Mouse (Mus musculus) adrenal gland, adult (tissue): ENCODE results near the gene Abca7.
A peak's percentile ranks its signal among the peaks of the same experiment; 100 is the strongest.
"Not testable (repeated sequence)": the region's sequence is repeated elsewhere in the genome, so short reads cannot be mapped to it uniquely, and the experiment has no call there.

Source experiments
- DNase-seq, 2 experiments: peaks; one replicate each; pipeline ENCODE4 v3.0.0; 2022 to 2023; ENCODE audit warnings: low spot score in 1 of 2; ENCODE audit not compliant: inconsistent age in 2 of 2

Gene Abca7

DNA sequence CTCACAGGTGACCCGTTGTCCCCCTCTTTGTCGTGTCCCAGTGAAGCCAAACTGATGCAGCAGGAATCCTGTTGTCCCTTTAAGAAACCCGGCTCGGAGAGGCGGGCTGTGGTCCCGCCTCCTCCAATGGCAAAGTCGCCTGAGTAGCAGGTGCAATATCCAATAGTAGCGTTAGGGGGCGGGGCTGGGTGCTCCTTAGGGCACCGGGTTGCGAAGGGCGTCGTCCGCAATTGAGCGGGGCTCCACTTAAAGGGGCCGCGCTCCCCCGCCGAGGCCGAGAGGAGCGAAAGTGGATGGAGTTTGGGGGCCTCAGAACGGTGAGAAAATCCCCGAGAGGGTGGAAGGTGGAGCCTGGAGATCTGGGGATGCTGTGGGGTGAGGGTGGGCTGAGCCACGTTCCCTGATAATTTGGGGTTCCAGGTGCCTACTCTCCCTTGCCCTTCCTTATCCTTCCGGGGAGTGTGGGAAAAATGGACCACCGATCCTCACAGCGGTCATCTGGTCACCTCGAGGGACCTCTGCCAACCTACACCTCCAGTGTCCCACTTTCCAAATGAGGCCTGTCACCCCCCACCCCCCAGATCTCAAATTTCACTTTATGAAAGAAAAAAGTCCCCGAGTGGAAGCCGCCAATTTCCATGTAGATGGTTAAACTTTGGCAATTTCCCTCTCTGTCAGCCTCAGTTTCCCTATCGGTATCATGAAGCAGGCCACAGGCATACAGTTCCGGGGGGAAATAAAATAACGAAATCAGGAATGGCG lies at the start of gene Abca7:
TSS of gene Abca7 (plus strand) at position 223 of the 762 bp plus-strand sequence.
- DNase-seq, result peak; percentile 96 to 99

DNA sequence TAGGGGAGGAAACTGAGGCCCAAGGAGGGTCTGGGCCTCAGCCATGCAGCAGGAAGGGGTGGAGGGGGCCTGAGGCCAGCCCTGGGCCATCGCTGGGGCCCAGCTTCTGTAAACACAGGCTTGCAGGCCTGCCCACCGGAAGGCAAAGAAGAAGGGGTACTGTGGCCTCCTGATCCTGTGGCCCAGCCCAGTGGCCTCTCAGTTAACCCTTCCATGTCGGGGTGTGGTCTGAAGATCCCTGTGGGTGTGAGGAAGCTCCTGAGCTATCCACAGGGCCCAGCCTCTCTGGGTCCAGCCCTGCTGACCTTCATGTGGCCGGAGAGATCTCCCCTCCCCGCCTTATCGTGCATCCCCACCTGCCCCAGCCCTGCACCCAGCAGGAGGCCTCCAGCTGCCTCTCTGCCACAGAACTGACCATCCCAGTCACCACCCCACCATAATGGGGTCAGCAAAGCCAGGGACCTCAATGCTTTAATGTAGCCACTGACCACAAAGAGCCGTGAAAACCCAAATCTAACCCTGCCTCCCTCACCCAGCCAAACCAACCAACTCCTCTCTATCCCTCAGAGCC lies 49.5 kb upstream of the Abca7 start:
- DNase-seq, result no peak

DNA sequence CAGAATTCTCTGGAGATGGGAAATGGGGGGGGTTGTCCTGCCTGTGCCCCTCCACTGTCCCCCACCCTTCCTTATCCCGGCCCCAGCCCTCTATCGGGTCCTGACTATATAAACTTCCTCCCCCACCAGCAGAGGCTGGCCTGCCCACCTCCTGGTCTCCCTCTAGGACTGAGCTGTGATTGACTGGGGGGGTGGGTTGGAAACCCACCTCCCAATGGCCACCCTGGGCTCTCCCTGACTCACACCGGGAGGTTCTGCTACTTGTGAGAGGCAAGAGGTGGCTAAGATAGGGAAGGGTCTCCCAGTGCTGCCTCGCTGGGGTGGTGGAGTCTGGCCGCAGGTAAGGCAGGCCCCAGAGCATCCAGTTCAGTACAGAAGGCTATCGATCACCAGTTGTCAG lies 48.8 kb upstream of the Abca7 start:
- DNase-seq, result no peak

DNA sequence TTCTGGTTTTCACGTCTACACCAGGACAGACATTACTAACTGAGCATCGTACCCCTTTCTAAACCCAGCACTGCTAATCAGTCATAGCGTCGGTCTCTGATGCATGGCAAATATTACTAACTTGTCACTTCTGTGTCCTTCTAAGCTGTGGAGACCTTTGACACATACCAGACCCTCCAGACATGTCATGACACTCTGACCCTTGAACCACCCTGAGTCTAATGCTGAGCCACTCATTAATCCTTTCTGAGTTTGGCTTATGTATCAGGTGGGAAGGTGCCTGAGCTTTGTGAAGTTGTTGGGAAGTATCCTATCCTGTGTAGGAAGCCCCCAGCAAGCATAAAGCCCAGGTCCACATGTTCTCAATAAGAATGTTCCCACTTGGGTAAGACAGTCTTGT lies 46.4 kb upstream of the Abca7 start:
- no peak for DNase-seq

DNA sequence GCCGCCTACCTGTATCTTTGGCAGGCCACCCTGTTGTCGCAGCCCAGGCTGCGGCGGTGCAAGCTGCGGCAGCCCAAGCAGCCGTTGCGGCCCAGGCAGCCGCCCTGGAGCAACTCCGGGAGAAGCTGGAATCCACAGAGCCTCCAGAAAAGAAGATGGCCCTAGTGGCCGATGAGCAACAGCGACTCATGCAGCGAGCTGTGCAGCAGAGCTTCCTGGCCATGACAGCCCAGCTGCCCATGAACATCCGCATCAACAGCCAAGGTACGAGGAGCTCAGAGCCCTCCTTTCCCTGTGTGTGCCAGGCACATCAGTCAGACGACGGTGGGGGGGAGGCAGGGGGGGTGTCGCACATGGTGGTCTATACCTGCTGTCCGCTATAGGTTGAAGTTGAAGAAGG lies 45.6 kb upstream of the Abca7 start:
- DNase-seq, result no peak

DNA sequence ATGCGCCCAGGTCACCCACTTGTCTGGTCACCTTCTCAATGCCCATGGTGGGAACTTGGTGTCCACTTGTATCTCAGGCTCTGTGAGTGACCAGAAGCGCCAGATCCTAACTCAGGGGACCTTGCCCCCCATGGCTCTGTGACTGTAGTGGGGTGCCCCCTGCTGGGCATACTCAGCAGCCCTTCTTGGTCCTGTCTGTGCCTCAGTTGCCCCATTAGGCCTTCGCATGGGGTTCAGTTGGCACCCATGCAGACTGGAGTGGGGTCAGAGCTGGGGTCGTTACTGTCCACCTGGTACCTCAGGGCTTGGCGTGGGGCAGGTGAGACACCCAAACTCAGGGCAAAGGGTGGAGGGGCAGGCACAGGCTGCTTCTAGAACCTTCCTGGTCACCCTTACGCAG lies 42.3 kb upstream of the Abca7 start:
- DNase-seq, result peak in 1 of 2 experiments; percentile 73

DNA sequence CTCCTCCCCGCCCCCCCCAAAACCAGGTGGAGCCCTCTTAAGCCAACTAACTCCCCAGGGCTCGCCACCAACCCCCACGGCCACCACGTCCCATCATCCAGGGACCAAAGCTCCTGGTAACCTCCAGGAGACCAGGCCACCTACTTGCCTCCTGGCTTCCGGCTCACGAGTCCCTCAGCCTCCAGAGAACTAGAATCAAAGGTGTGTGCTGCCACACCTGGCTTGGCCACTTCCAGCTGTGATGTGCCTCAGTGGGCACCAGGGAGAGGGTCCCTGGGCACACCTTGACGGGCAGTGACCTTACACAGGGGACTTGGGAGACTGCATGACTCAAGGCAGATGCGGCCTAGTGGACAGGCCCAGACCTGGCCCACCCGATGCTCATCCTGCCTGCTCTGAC lies 40.6 kb upstream of the Abca7 start:
- DNase-seq, result no peak

DNA sequence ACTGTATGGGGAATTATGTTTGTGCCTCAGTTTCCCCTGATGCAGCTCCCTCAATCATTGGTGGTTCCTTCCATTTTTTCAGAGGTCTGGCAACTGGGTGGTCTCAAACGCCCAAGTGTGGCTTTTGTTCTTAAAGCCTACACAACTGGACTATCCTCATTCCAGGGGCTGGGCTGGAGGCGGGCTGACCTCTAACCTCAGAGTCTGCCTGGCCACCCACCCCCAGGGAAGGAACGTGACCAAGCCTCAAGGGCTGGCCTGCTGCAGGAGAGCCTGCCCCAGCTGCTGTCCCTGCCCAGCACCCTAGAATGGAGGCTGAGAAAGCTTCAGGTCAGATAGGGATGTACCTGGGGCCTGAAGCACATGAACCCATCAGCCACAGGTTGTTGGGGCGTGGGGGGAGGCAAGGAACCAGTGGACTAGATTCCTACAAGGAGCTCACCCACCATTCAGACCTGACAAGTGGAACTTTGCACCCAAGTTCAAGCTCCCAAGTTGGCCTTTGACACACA lies 39.6 kb upstream of the Abca7 start:
- DNase-seq, result no peak

DNA sequence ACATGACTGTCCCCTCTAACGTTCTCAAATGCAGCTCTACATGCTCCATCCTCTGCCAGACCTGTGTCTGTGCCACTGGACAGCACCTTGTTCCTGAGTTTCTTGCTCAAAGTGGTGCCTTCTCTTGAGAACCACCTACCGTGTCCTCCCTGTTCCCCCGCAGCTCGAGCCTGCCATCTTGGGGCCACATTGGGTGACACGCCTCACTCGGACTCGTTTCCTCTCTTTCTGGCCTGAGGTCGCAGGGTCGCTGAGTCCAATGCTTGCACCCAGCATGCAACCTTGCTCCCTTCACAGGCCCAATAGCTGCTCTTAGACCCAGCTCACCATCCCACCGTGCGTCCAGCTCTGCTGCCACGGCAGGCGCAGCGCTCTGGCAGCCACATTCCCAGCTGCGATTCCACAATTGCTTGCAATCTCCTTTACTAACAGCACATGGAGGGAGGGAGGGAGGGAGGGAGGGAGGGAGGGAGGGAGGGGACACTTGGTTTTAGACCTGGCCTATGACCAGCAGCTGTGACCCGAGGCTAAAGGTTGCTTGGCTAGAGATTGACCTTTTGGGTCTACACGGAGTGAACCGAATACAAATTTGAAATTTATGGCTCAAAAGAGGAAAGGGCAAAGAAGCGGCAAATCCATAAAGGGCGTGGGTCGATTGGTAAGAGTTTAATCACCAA lies 38.0 kb upstream of the Abca7 start:
- peak; percentile 85 to 95 for DNase-seq

DNA sequence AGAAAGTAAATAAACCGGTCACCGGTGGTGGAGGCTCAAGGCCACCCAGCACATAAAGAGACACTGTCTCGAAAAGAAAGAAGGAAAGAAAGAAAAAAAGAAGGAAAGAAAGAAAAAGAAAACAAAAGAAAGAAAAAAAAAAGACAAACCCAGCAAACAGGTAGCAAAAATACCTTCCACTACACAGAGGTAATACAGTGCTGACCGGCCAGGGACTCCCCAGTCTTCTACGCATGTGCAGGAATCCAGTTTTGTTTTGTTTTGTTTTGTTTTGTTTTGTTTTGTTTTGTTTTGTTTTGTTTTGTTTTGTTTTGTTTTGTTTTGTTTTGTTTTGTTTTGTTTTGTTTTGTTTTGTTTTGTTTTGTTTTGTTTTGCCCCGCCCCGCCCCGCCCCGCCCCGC lies 36.9 kb upstream of the Abca7 start:
- DNase-seq, result not testable (repeated sequence)

DNA sequence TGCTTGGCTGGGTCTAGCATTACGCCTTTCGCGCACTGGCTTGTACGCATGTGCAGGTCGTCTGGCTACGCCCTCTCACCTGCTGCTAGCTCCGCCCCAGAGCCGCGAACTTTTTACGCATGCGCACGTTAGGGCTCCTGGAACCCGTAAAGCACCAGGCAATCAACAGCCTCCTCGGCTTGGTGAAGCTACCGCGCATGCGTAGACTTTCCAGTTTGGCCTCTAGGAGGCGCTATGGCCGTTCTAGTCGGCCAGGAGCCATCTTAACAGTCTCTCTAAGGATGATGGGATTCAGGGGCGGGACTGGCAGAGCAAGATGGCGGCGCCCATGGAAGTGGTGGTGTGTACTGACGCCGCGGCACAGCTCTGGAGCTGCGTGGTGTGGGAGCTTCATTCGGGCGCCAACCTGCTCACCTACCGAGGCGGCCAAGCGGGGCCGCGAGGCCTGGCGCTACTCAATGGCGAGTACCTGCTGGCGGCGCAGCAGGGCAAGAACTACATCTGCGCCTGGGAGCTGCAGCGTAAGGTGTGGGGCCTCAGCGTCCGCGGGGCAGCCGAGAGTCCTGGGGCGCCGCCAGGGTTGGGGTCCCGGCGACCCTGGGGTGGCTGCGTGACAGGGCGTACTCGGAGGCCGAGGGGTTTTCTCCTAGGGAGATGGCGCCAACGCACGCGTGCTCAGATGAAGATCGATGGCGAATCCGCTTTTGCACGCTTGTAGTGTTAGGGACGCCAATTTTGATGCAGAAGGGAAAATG lies 36.3 kb upstream of the Abca7 start, which contains the start of gene Wdr18:
TSS of gene Wdr18 (plus strand) at position 306 of the 755 bp plus-strand sequence.
- DNase-seq, result peak; percentile 100

DNA sequence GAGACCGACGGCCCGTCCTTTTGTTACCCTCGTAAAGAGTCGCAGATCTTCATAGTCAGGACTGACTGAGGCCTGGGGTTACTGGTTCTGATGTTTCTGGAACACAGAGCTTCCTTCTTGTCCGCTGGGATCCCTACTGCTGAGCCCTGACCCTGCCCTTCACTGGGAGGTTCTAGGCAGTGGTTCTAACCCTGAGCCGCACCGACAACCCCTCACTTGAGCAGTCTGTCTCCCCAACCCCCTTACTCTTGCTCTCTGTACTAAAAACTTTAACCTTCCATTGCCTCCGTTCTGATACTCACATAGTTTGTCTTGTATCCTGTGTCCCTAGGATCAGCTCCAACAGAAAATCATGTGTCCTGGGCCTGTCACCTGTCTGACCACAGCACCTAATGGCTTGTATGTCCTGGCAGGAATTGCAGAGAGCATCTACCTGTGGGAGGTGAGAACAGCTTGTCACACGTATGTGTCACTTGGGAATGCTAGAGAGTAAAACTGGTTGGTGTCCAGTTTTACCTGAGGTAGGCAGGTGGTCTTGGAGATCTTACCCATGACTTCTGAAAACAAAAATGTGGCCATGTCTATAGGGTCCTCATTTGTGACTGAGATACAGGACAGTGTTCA lies 35.5 kb upstream of the Abca7 start:
- no peak for DNase-seq

DNA sequence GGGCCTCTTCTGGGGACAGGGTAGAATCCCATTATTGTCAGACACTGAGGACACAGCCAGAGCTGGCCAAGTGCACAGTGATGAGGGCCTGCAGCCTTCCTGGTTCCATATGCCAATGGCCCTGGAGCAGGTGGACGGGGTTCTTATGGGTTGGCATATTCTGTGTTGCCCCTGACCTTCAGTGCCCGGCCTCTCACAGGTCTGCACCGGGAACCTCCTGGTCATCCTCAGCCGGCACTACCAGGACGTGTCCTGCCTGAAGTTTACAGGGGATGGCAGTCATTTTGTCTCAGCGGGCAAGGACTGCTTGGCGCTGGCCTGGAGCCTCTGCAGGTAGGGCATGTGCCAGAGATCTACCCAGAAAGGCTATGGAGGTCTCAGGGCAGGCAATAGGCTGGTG lies 31.6 kb upstream of the Abca7 start:
- no peak for DNase-seq

DNA sequence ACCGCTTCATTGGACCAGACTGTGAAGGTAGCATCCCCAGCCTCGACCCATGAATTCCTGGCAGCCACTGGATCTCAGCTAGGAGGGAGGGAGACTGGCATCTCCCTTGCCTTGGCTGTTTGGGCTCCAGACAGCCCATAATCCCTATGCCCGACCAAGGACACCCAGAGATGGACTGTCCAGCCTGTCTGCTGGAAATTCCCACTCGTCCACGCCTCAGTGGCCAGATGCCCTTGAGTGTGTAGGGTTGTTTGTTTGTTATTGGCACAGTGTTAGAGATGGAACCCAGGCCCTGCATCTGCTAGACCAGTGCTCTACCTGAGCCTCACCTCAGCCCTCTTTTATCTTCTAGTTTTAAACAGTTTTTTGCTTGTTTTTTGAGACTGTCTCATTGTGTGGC lies 31.0 kb upstream of the Abca7 start:
- no peak for DNase-seq

DNA sequence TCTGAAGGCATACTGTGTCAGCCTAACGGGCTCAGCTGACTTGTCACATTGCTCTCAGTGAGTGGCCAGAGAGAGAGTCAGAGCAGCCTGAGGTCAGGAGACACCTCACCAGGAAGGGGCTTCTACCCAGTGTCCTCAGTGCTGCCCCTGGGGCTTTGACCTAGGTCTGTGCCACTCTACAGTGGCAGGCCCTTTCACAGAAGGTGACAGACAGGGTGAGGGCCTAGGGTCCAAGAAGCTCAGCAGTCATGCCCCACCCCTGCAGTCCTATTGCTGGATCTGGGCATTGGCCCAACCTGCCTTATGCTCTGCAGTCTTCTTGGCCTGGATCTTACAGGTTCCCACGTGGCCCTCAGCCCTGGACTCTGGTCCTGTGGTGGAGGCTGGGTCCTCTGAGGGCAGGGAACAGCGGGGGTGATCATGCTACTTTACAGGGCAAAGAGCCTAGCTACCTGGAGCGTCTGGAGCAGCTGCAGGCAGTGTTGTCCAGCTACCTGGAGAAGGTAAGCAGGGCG lies 29.4 kb upstream of the Abca7 start:
- DNase-seq, result peak in 1 of 2 experiments; percentile 40

DNA sequence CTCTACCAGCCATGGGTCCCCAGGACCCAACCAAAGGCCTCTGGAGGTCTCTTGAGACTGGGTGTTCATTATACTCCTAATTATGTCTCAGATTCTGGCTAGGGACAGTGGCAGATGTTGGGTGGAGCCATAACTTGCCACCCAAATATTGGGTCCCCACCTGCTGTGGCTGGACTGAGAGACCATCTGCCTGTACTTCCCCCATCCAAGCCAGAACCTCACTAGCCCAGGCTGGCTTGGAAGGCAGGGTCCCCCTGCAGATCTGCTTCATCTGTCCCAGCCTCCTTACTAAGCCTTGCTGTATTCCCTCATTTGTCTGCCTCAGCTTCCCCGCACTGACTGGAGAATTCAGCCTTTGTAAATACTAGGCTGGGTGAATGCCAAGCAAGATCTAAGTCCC lies 28.1 kb upstream of the Abca7 start:
- no peak for DNase-seq

DNA sequence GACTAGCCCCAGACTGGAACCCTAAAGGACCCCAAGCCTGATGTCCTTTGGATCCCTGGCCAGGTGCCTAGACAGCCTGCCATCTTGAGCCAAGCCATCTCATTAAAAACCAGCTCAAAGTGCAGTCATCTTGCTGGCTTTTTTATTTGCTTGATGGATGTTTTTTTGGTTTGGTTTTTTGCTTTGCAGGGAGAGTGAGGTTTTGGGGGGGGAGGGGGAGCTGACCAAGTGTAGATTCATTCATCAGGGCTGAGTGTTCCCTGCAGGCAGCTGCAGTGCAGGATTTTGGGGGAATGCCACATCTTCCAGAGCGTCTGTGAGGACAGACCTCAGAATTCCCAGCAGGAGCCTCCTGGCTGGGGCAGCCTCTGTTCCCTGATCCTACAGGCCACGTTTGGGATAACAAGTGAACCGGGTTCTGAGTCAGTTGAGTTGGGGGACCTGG lies 27.1 kb upstream of the Abca7 start:
- no peak for DNase-seq

DNA sequence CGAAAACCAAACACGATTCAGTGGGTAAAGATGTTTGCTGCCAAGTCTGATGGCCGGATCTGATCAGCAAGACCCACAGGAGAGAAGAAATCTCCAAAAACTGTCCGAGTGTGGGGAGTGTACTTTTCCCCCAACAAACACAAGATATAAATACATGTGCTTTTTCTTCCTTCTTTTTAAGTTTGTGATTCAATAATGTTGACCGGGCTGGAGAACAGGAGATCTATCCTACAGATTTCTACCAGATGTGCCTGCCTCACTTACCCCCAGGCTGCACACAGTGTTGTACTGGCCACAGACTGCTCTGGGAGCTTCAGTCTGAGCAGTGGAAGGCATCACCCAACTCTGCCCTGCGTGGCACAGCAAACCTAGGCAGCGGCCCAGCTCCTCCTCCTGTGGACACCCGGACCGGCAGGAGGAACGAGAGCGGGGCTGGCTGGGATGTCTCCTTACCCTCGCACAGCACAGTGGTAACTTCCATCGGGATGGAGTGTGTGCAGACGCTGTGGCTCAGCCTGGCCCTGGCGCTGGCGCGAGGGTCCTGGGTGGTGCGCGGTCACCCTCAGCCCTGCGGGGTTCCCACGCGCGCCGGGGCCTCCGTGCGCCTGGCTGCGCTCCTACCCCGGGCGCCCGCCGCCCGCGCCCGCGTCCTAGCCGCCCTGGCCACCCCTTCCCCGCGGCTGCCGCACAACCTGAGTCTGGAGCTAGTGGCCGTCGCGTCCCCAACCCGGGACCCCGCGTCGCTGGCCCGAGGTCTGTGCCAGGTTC lies 25.7 kb upstream of the Abca7 start, which contains the start of gene Grin3b:
TSS of gene Grin3b (plus strand) at position 301 of the 768 bp plus-strand sequence.
- no peak for DNase-seq

DNA sequence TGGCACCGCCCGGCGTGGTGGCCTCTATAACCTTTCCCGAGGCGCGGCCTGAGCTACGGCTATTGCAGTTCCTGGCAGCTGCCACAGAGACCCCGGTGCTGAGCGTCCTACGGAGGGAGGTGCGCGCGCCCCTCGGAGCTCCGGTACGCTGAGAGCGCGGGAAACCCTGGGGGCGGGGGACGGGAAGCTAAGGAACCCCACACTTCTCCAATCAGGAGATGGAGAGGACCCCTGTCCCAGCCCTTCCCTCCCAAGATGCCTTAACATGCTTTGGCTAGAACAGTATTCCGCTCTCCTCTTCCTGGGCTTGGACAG lies 25.2 kb upstream of the Abca7 start:
- DNase-seq, result no peak

DNA sequence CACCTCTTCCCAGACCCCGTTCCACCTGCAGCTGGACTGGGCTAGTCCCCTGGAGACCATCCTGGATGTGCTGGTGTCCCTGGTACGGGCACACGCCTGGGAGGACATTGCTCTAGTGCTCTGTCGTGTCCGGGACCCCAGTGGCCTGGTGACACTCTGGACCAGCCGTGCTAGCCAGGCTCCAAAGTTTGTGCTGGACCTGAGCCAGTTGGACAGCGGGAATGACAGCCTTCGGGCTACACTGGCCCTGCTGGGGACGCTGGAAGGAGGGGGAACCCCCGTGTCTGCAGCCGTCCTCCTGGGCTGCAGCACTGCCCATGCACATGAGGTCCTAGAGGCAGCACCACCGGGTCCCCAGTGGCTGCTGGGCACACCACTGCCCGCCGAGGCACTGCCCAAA lies 23.5 kb upstream of the Abca7 start:
- DNase-seq, result peak in 1 of 2 experiments; percentile 28
